Mouse (Mus musculus) kidney, adult 2 months (tissue): Measurements from ENCODE around the gene Dstn.

Experiments
- CTCF ChIP-seq: fragments of 200-500 bp; conservative IDR thresholded peaks from 2 replicates; pipeline ENCODE4 v1.5.1; 2011; ENCODE audit warnings: low read depth, mild to moderate bottlenecking, control low read depth, low read length, moderate library complexity, mixed read lengths; ENCODE audit not compliant: insufficient read depth, insufficient read length
- POLR2A ChIP-seq: fragments of 200-500 bp; IDR thresholded peaks from one replicate; pipeline ENCODE4 v1.6.1; 2011; ENCODE audit warnings: low read depth, low read length, control low read depth

- TF ChIP-seq CTCF (peak; percentile 97), POLR2A (no peak)
Observed at GRCm38 (mm10) chr2:143867326-143867725, 47.8 kb upstream of the Dstn start.
